Mouse (Mus musculus) liver, embryonic 13.5 days (tissue): Measurements from ENCODE around the gene Vmn2r93. TPM values are rescaled to one million over a fixed set of nuclear protein-coding genes. Genes with fewer than 3 reads are reported as not detected.

Experiments
- ATAC-seq: fragments of 200-750 bp; cut with Nextera tagmentation; 2 replicates; pipeline ENCODE4 v1.8.0; 2017; ENCODE audit warnings: low read depth, mild to moderate bottlenecking, moderate number of reproducible peaks, moderate library complexity
- DNase-seq: peaks from one replicate; pipeline ENCODE4 v3.0.0; 2022
- H3K27ac ChIP-seq: fragments of 300-500 bp; sonication (generic); 2 replicates; pipeline ENCODE4 v1.5.1; 2015; ENCODE audit warnings: moderate library complexity, mild to moderate bottlenecking, inconsistent platforms
- H3K27me3 ChIP-seq: fragments of 300-500 bp; sonication (generic); 2 replicates; pipeline ENCODE4 v1.6.1; 2015; ENCODE audit warnings: mild to moderate bottlenecking, inconsistent platforms
- H3K36me3 ChIP-seq: fragments of 300-500 bp; sonication (generic); 2 replicates; pipeline ENCODE4 v1.6.1; 2015; ENCODE audit warnings: mild to moderate bottlenecking, inconsistent platforms
- H3K4me1 ChIP-seq: fragments of 300-500 bp; sonication (generic); replicated peaks from 2 replicates; pipeline ENCODE4 v1.6.1; 2015; ENCODE audit warnings: inconsistent platforms
- H3K4me2 ChIP-seq: fragments of 300-500 bp; sonication (generic); 2 replicates; pipeline ENCODE4 v1.6.1; 2015; ENCODE audit warnings: inconsistent platforms, mild to moderate bottlenecking, moderate library complexity
- H3K4me3 ChIP-seq: fragments of 300-500 bp; sonication (generic); replicated peaks from 2 replicates; pipeline ENCODE4 v1.5.1; 2015; ENCODE audit warnings: mild to moderate bottlenecking, inconsistent platforms
- H3K9ac ChIP-seq: fragments of 300-500 bp; sonication (generic); 2 replicates; pipeline ENCODE4 v1.6.1; 2015; ENCODE audit warnings: mild to moderate bottlenecking, inconsistent platforms
- H3K9me3 ChIP-seq: fragments of 300-500 bp; sonication (generic); replicated peaks from 2 replicates; pipeline ENCODE4 v1.6.1; 2016; ENCODE audit warnings: inconsistent platforms
- WGBS: fragments of 180-500 bp; shearing (Covaris S2); methylation state at CpG from one replicate; pipeline ENCODE4 v1.1.7; 2015; ENCODE audit not compliant: insufficient replicate concordance; 5-methylcytosine and 5-hydroxymethylcytosine counted together
- polyA plus RNA-seq: library from polyadenylated mRNA; unstranded; fragments of >200 nt; fragmentation: Nextera tagmentation; extraction: Ambion mirVana; gene quantifications from 2 replicates; pipeline ENCODE4 v1.2.1, GENCODE M21; 2015

Gene Vmn2r93
- polyA plus RNA-seq = not detected in 2 replicates

GRCm38 (mm10) chr17:18297799-18298198, at the start of gene Vmn2r93:
Gene Vmn2r93, plus strand, starts transcription at chr17:18298099.
- Histone ChIP-seq H3K27me3 (no peaks in the 10 kb centered on the region), H3K4me2 (no peak within 1 kb of the TSS), H3K27ac (no peak within 1 kb of the TSS), H3K9ac (no peak within 1 kb of the TSS), H3K36me3 (no peaks in the 10 kb centered on the region), H3K4me3 (no peak within 1 kb of the TSS), H3K9me3 (peaks cover 2% of the 10 kb centered on the region; the same call in 1 of the 2 replicates), H3K4me1 (no peaks in the 10 kb centered on the region)
- WGBS = 29% methylated on average over 1 of the region's 1 CpGs
- DNase-seq (no peak), ATAC-seq (no peak)

GRCm38 (mm10) chr17:18277656-18278055, 20.2 kb upstream of the Vmn2r93 start, which contains the start of gene Vmn2r94:
Gene Vmn2r94, minus strand, starts transcription at chr17:18277756.
- DNase-seq (no peak), ATAC-seq (no peak)
- Histone ChIP-seq H3K27me3 (no peaks in the 10 kb centered on the region), H3K9ac (no peak within 1 kb of the TSS), H3K27ac (no peak within 1 kb of the TSS), H3K9me3 (no peaks in the 10 kb centered on the region), H3K4me3 (no peak within 1 kb of the TSS), H3K36me3 (no peaks in the 10 kb centered on the region), H3K4me1 (no peaks in the 10 kb centered on the region), H3K4me2 (no peak within 1 kb of the TSS)
- 40% methylated on average over 2 of the region's 2 CpGs for WGBS

- H3K4me1 ChIP-seq = no peaks in the 10 kb centered on the region
- no peaks in the 10 kb centered on the region for H3K36me3 ChIP-seq
- no peaks in the 10 kb centered on the region for H3K9me3 ChIP-seq
- WGBS = 85% methylated on average over 2 of the region's 2 CpGs
- ATAC-seq (no peak), DNase-seq (no peak)
- no peak overlapping the region for H3K4me2 ChIP-seq
- no peak overlapping the region for H3K4me3 ChIP-seq
- H3K27me3 ChIP-seq = no peaks in the 10 kb centered on the region
- no peak overlapping the region for H3K9ac ChIP-seq
- no peak overlapping the region for H3K27ac ChIP-seq
These were observed 25.1 kb downstream of the Vmn2r93 start for GRCm38 (mm10) chr17:18323031-18323430.

GRCm38 (mm10) chr17:18360007-18360406, 62.1 kb downstream of the Vmn2r93 start:
- Histone ChIP-seq H3K4me1 (no peaks in the 10 kb centered on the region), H3K9ac (no peak overlapping the region), H3K36me3 (no peaks in the 10 kb centered on the region), H3K4me3 (no peak overlapping the region), H3K9me3 (no peaks in the 10 kb centered on the region), H3K27ac (no peak overlapping the region), H3K4me2 (no peak overlapping the region), H3K27me3 (no peaks in the 10 kb centered on the region)
- 46% methylated on average over 1 of the region's 1 CpGs for WGBS
- DNase-seq (no peak), ATAC-seq (no peak)

- Histone ChIP-seq H3K9me3 (no peaks in the 10 kb centered on the region), H3K36me3 (no peaks in the 10 kb centered on the region), H3K4me2 (no peak overlapping the region), H3K27me3 (no peaks in the 10 kb centered on the region), H3K27ac (no peak overlapping the region), H3K9ac (no peak overlapping the region), H3K4me1 (no peaks in the 10 kb centered on the region), H3K4me3 (no peak overlapping the region)
- 23% methylated on average over 3 of the region's 3 CpGs for WGBS
- ATAC-seq (no peak), DNase-seq (no peak)
These were observed 62.7 kb downstream of the Vmn2r93 start for GRCm38 (mm10) chr17:18360602-18361001.

Other genes starting within 250 kb of the Vmn2r93 start
- gene Vmn2r124, start 248.7 kb upstream of the Vmn2r93 start, polyA plus RNA-seq = not detected in 2 replicates
- not detected in 2 replicates for gene Vmn2r91, start 213.1 kb upstream of the Vmn2r93 start, polyA plus RNA-seq
- gene Vmn2r92, start 146.2 kb upstream of the Vmn2r93 start, polyA plus RNA-seq = not detected in 2 replicates
- gene Vmn2r94, start 20.3 kb upstream of the Vmn2r93 start, polyA plus RNA-seq = not detected in 2 replicates
- gene Vmn2r95, start 126.0 kb downstream of the Vmn2r93 start, polyA plus RNA-seq = not detected in 2 replicates